Mouse (Mus musculus) myocyte (in vitro differentiated cells): ENCODE measurements around the gene Mrpl11. TPM values are rescaled to one million over a fixed set of nuclear protein-coding genes. Genes with fewer than 3 reads are reported as not detected.

Source experiments
- H3K27me3 ChIP-seq: one replicate; pipeline ENCODE4 v1.6.1; 2011; ENCODE audit not compliant: control insufficient read depth, insufficient read depth, insufficient read length
- H3K36me3 ChIP-seq: one replicate; pipeline ENCODE4 v1.6.1; 2011; ENCODE audit not compliant: control insufficient read depth, insufficient read depth
- H3K4me2 ChIP-seq: one replicate; pipeline ENCODE4 v1.6.1; 2011; ENCODE audit warnings: low read depth, control low read depth
- H3K4me3 ChIP-seq: one replicate; pipeline ENCODE4 v1.5.1; 2011; ENCODE audit warnings: mild to moderate bottlenecking, control low read depth, moderate library complexity
- H3K79me2 ChIP-seq: one replicate; pipeline ENCODE4 v1.6.1; 2011; ENCODE audit not compliant: control insufficient read depth, insufficient read depth
- H3ac ChIP-seq: one replicate; pipeline ENCODE4 v1.6.1; 2011; ENCODE audit not compliant: control insufficient read depth, insufficient read length
- CEBPB ChIP-seq: IDR thresholded peaks from 2 replicates; pipeline ENCODE4 v1.6.1; 2011; ENCODE audit warnings: mild to moderate bottlenecking, moderate library complexity; ENCODE audit not compliant: poor library complexity, insufficient read depth, severe bottlenecking
- E2F4 ChIP-seq: IDR thresholded peaks from one replicate; pipeline ENCODE4 v1.6.1; 2011; ENCODE audit warnings: mild to moderate bottlenecking, control low read depth, moderate library complexity; ENCODE audit not compliant: insufficient read depth
- MAX ChIP-seq: IDR thresholded peaks from one replicate; pipeline ENCODE4 v1.6.1; 2011; ENCODE audit warnings: low read depth, mild to moderate bottlenecking, control low read depth
- MYOD1 ChIP-seq, 3 experiments: IDR thresholded peaks; one replicate each; pipeline ENCODE4 v1.6.1; 2011; ENCODE audit warnings: control low read depth in 2 of 3, low read depth in 2 of 3, mild to moderate bottlenecking in 2 of 3, moderate library complexity in 1 of 3; ENCODE audit not compliant: insufficient read length in 2 of 3, control insufficient read depth in 1 of 3
- MYOG ChIP-seq, 3 experiments: IDR thresholded peaks; one replicate each; pipeline ENCODE4 v1.6.1; 2011; ENCODE audit warnings: control low read depth in 2 of 3, low read depth in 2 of 3, mild to moderate bottlenecking in 2 of 3; ENCODE audit not compliant: insufficient read length in 2 of 3, control insufficient read depth in 1 of 3, insufficient read depth in 1 of 3
- POLR2A ChIP-seq: IDR thresholded peaks from one replicate; pipeline ENCODE4 v1.6.1; 2011; ENCODE audit warnings: low read depth, mild to moderate bottlenecking, control low read depth, moderate library complexity; ENCODE audit not compliant: insufficient read length
- POLR2AphosphoS2 ChIP-seq: IDR thresholded peaks from one replicate; pipeline ENCODE4 v1.6.1; 2011; ENCODE audit warnings: low read depth, control low read depth; ENCODE audit not compliant: insufficient read length
- REST ChIP-seq: IDR thresholded peaks from one replicate; pipeline ENCODE4 v1.6.1; 2011; ENCODE audit warnings: mild to moderate bottlenecking, control low read depth, moderate library complexity; ENCODE audit not compliant: insufficient read depth, insufficient read length
- SRF ChIP-seq: IDR thresholded peaks from one replicate; pipeline ENCODE4 v1.6.1; 2011; ENCODE audit warnings: low read depth; ENCODE audit not compliant: control insufficient read depth, insufficient read length
- TCF12 ChIP-seq: IDR thresholded peaks from one replicate; pipeline ENCODE4 v1.6.1; 2011; ENCODE audit warnings: mild to moderate bottlenecking, control low read depth; ENCODE audit not compliant: poor library complexity, insufficient read depth, severe bottlenecking
- TCF3 ChIP-seq: IDR thresholded peaks from one replicate; pipeline ENCODE4 v1.6.1; 2011; ENCODE audit warnings: low read depth, control low read depth; ENCODE audit not compliant: insufficient read length
- USF1 ChIP-seq: IDR thresholded peaks from one replicate; pipeline ENCODE4 v1.6.1; 2011; ENCODE audit warnings: low read depth, mild to moderate bottlenecking, control low read depth, moderate library complexity
- polyA plus RNA-seq: library from polyadenylated mRNA; unstranded; fragments of >200 nt; fragmentation: generic; extraction: Trizol; gene quantifications from one replicate; pipeline ENCODE4 v1.2.1, GENCODE M21; 2012; ENCODE audit warnings: missing spikeins

Mrpl11 gene
- polyA plus RNA-seq, 1 experiment = 62.6 TPM

DNA sequence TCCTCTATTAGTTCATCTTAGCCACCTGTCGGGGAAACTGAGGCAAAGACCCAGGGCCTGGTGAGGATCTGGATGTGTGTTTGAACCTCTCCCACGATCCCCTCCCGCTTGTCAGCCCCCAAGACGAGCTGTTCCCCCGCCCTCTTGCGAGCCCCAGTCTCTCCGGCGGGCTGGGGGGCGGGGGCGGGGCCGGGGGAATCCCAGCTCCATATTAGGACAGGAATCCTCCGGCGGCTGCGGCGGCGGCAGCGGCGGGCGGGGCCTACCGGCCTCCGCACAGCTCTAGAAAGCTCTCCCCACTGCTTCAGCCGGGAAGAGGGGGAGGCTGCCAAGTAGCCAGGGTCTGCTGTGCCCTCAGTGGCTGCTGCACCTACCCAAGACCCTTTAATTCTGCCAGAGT, 28.8 kb downstream of the Mrpl11 start:
- Histone ChIP-seq H3K27me3 (no peaks in the 10 kb centered on the region), H3ac (no peak overlapping the region), H3K4me3 (no peak overlapping the region), H3K79me2 (no peaks in the 10 kb centered on the region), H3K4me2 (no peak overlapping the region), H3K36me3 (no peaks in the 10 kb centered on the region)
- TF ChIP-seq USF1 (no peak), POLR2AphosphoS2 (no peak), E2F4 (no peak), SRF (no peak), POLR2A (no peak), TCF3 (no peak), MYOD1 (IDR thresholded peaks at IDR 0.05; ENCODE audit: control insufficient read depth in 1 of 3, insufficient read length in 2 of 3, low read depth in 2 of 3) (no peak), MYOG (IDR thresholded peaks at IDR 0.05; ENCODE audit: control insufficient read depth in 1 of 3, insufficient read depth in 1 of 3, insufficient read length in 2 of 3, low read depth in 2 of 3) (no peak)

DNA sequence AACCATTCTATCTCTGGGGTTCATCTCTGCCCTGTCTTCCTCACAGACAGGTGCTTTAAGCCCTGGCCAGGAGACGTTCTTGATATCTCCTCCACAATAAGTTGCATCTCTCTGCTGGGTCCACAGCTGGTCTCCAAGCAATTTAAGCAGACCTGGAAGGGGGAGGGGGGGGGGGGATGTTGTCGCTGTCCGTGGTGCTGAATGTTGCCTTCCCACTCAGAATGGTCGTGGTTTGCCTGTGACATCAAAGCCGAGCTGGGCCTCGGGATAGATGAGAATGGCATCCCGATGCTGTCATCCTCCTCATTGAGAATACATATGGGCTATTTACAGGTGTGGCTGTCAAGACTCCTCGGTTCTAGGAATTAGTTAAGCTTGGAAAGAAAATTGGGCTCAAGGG, 30.4 kb downstream of the Mrpl11 start:
- no peak overlapping the region for H3ac ChIP-seq
- no peaks in the 10 kb centered on the region for H3K36me3 ChIP-seq
- H3K79me2 ChIP-seq = no peaks in the 10 kb centered on the region
- no peaks in the 10 kb centered on the region for H3K27me3 ChIP-seq
- TF ChIP-seq POLR2AphosphoS2 (no peak), POLR2A (no peak), MAX (no peak), REST (peak; percentile 84)
- H3K4me2 ChIP-seq = peak overlapping the region; percentile 38
- H3K4me3 ChIP-seq = no peak overlapping the region

- H3K36me3 ChIP-seq = no peaks in the 10 kb centered on the region
- H3K4me3 ChIP-seq = no peak overlapping the region
- peak overlapping the region; percentile 38 for H3K4me2 ChIP-seq
- TF ChIP-seq MAX = no peak
- no peak for TF ChIP-seq USF1
- TF ChIP-seq REST = no peak
- TF ChIP-seq MYOD1 (IDR thresholded peaks at IDR 0.05; ENCODE audit: control insufficient read depth in 1 of 3, insufficient read length in 2 of 3, low read depth in 2 of 3) = peak in 1 of 3 experiments; percentile 22
- no peak for TF ChIP-seq POLR2AphosphoS2
- no peak for TF ChIP-seq CEBPB
- no peak for TF ChIP-seq E2F4
- TF ChIP-seq POLR2A = no peak
- no peak for TF ChIP-seq TCF3
- TF ChIP-seq SRF = no peak
- no peak for TF ChIP-seq TCF12
- TF ChIP-seq MYOG (IDR thresholded peaks at IDR 0.05; ENCODE audit: control insufficient read depth in 1 of 3, insufficient read depth in 1 of 3, insufficient read length in 2 of 3, low read depth in 2 of 3) = peak in 1 of 3 experiments; percentile 31
- no peaks in the 10 kb centered on the region for H3K27me3 ChIP-seq
- H3K79me2 ChIP-seq = no peaks in the 10 kb centered on the region
- no peak overlapping the region for H3ac ChIP-seq
Measured at GRCm38 (mm10) chr19:4992904-4993303, 31.0 kb downstream of the Mrpl11 start.

- H3K36me3 ChIP-seq = no peaks in the 10 kb centered on the region
- no peak for TF ChIP-seq MYOG (IDR thresholded peaks at IDR 0.05; ENCODE audit: control insufficient read depth in 1 of 3, insufficient read depth in 1 of 3, insufficient read length in 2 of 3, low read depth in 2 of 3)
- TF ChIP-seq POLR2A = no peak
- no peak for TF ChIP-seq MAX
- no peak for TF ChIP-seq TCF12
- TF ChIP-seq USF1 = no peak
- TF ChIP-seq MYOD1 (IDR thresholded peaks at IDR 0.05; ENCODE audit: control insufficient read depth in 1 of 3, insufficient read length in 2 of 3, low read depth in 2 of 3) = no peak
- no peak for TF ChIP-seq CEBPB
- no peak for TF ChIP-seq REST
- no peak for TF ChIP-seq TCF3
- no peak for TF ChIP-seq POLR2AphosphoS2
- no peak for TF ChIP-seq E2F4
- no peaks in the 10 kb centered on the region for H3K27me3 ChIP-seq
Measured at GRCm38 (mm10) chr19:4994043-4994442, 32.1 kb downstream of the Mrpl11 start.

DNA sequence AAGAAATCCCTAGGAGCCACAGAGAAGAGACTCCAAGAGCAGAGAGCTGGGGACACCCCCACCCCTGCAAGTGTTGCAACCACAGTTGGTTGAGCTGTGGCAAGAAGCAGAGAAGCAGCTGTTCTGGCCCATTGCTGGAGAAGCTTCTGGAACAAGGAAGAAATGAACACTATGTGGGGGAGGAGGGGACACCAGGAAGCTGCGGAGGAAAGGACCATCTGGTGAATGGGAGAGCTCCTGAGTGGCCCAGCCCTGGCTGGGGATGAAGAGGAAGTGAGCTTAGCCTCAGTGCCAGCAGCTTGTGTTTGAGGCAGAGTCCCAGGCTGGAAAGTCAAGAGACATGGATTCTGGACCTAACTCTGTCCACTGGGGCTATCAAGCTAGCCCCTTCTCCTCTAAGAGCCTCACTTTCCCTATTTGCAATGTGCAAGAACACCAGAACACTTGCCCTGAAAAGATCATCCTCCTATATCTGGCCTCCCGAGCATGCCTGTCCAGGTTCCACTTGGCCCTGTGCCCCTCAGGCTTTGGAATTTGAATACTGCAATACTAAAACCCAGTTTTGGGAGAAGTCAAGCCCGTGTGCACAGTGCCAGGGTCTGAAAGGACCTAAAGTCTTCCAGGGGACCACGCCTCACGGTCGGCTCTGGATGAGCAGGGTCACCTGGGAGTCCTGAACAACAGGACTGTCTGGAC, 37.6 kb downstream of the Mrpl11 start:
- Histone ChIP-seq H3K4me3 (no peak overlapping the region), H3ac (no peak overlapping the region), H3K4me2 (peak overlapping the region; percentile 16), H3K79me2 (no peaks in the 10 kb centered on the region), H3K36me3 (no peaks in the 10 kb centered on the region), H3K27me3 (no peaks in the 10 kb centered on the region)
- TF ChIP-seq USF1 = no peak
- no peak for TF ChIP-seq POLR2A
- peak; percentile 52 to 84 (median 64) for TF ChIP-seq MYOG (IDR thresholded peaks at IDR 0.05; ENCODE audit: control insufficient read depth in 1 of 3, insufficient read depth in 1 of 3, insufficient read length in 2 of 3, low read depth in 2 of 3)
- peak; percentile 16 to 78 (median 68) for TF ChIP-seq MYOD1 (IDR thresholded peaks at IDR 0.05; ENCODE audit: control insufficient read depth in 1 of 3, insufficient read length in 2 of 3, low read depth in 2 of 3)
- peak; percentile 7 for TF ChIP-seq TCF12
- peak; percentile 40; the same call in 1 of the 2 replicates for TF ChIP-seq CEBPB

More at GRCm38 (mm10) chr19:4994043-4994442, 32.1 kb downstream of the Mrpl11 start:
- Histone ChIP-seq H3K4me2 (no peak overlapping the region), H3K4me3 (no peak overlapping the region), H3ac (no peak overlapping the region), H3K79me2 (no peaks in the 10 kb centered on the region)
